Mouse (Mus musculus): ENCODE data around the gene Fibcd1. TPM values are rescaled to one million over a fixed set of nuclear protein-coding genes. Genes with fewer than 3 reads are reported as not detected.

Gene Fibcd1
- polyA plus RNA-seq, 1 experiment from 2014 or later = 0.06 TPM

DNA sequence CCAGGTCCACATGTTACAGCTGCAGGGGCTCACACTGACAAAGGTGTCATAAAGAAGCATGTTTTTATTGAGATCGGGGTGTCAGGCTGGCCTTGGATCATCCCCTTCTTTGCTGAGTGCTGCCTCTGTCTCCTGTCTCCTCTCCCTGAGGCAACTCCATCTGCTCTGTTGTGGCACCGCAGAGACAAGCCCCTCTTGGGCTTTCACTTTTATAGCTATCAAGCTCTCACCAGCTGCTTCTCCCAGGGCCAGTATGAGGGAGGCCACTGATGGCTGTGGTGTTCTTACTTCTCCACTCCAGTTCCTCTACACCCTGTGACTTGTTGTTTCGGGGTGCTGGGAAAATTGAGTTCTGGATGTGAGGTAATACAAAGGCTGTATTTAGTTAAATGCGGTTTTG lies 76.7 kb downstream of the Fibcd1 start:
- Histone ChIP-seq H3K27ac (ENCODE audit: low read length) (peak overlapping the region; percentile 85), H3K9ac (ENCODE audit: low read length) (peak overlapping the region; percentile 54), H3K4me2 (ENCODE audit: low read depth, low read length) (peak overlapping the region; percentile 48), H3K9me3 (ENCODE audit: control insufficient read depth, low read length) (no peaks in the 10 kb centered on the region), H3K4me3 (ENCODE audit: low read length) (peak overlapping the region; percentile 18), H3K36me3 (ENCODE audit: control insufficient read depth, insufficient read depth, low read length) (no peaks in the 10 kb centered on the region), H3K4me1 (replicated peaks; ENCODE audit: control insufficient read depth, insufficient read depth, low read length) (peaks cover 73% of the 10 kb centered on the region), H3K27me3 (ENCODE audit: control insufficient read depth, insufficient read depth, low read depth, low read length) (no peaks in the 10 kb centered on the region)
- WGBS = 19% methylated on average over 4 of the region's 4 CpGs
- ATAC-seq (ENCODE audit: low read depth) = no peak

DNA sequence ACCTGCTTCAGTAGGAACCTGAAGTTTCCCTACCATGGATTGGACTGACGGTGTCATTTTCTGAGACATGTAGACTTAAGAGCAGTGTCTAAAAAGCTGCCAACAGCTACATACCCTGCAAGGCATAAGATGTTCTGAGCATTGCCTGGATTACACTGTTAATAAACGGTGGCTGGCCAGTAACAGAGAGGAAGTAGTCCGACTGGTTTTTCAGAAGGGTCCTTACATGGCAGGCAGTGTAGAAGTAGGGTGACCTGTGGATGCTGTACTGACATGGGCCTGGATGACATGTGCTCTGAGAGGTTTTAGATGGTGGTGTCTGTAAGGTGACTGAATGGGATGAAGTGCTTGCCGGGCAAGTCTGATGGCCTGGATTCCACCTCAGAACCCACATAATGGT lies 78.0 kb downstream of the Fibcd1 start:
- Histone ChIP-seq H3K4me2 (ENCODE audit: low read depth, low read length) (no peak overlapping the region), H3K27ac (ENCODE audit: low read length) (peak overlapping the region; percentile 54), H3K27me3 (ENCODE audit: control insufficient read depth, insufficient read depth, low read depth, low read length) (no peaks in the 10 kb centered on the region), H3K4me1 (replicated peaks; ENCODE audit: control insufficient read depth, insufficient read depth, low read length) (peaks cover 85% of the 10 kb centered on the region), H3K9ac (ENCODE audit: low read length) (0 out of 2 replicates have a peak overlapping the region, but pooled peaks have one; percentile 22), H3K4me3 (ENCODE audit: low read length) (no peak overlapping the region), H3K9me3 (ENCODE audit: control insufficient read depth, low read length) (no peaks in the 10 kb centered on the region), H3K36me3 (ENCODE audit: control insufficient read depth, insufficient read depth, low read length) (no peaks in the 10 kb centered on the region)
- WGBS = 44% methylated on average over 4 of the region's 4 CpGs
- ATAC-seq (ENCODE audit: low read depth) = peak; percentile 15; the same call in 1 of the 2 replicates

DNA sequence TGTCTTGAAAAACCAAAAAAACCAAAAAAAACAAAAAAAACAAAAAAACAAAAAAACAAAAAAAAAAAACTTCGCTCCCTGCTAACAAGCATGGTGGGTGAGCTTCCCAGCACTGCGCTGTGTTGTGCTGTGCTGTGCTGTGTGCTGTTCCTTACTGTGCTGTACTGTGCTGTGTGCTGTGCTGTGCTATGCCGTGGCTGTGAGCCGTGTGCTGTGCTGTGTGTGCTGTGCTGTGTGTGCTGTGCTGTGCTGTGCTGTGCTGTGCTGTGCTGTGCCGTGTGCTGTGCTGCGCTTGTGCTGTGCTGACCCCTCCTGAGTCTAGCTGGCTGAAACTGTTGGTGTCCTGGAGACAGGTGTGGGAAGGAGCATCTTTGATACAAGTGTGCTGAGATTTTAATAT lies 78.7 kb downstream of the Fibcd1 start:
- Histone ChIP-seq H3K27ac (ENCODE audit: low read length) (peak overlapping the region; percentile 54; the same call in 1 of the 2 replicates), H3K4me1 (replicated peaks; ENCODE audit: control insufficient read depth, insufficient read depth, low read length) (peaks cover 87% of the 10 kb centered on the region), H3K4me3 (ENCODE audit: low read length) (no peak overlapping the region), H3K9ac (ENCODE audit: low read length) (no peak overlapping the region), H3K36me3 (ENCODE audit: control insufficient read depth, insufficient read depth, low read length) (no peaks in the 10 kb centered on the region), H3K27me3 (ENCODE audit: control insufficient read depth, insufficient read depth, low read depth, low read length) (no peaks in the 10 kb centered on the region), H3K4me2 (ENCODE audit: low read depth, low read length) (no peak overlapping the region), H3K9me3 (ENCODE audit: control insufficient read depth, low read length) (no peaks in the 10 kb centered on the region)
- ATAC-seq (ENCODE audit: low read depth) = no peak
- 87% methylated on average over 6 of the region's 6 CpGs for WGBS

Other genes starting within 250 kb of the Fibcd1 start
- gene Prdm12, start 206.0 kb downstream of the Fibcd1 start, polyA plus RNA-seq (2015; fragmentation: Nextera tagmentation; extraction: Ambion mirVana) = not detected in 2 replicates
- gene Exosc2, start 175.3 kb downstream of the Fibcd1 start, polyA plus RNA-seq (2015; fragmentation: Nextera tagmentation; extraction: Ambion mirVana) = 55.1 and 56.5 TPM in 2 replicates
- gene Abl1, start 157.6 kb downstream of the Fibcd1 start, polyA plus RNA-seq (2015; fragmentation: Nextera tagmentation; extraction: Ambion mirVana) = 37.6 and 39.1 TPM in 2 replicates
- 0.10 TPM in 1 of 2 replicates, not detected in the other for gene Qrfp, start 35.4 kb downstream of the Fibcd1 start, polyA plus RNA-seq (2015; fragmentation: Nextera tagmentation; extraction: Ambion mirVana)
- 1.7 and 2.0 TPM in 2 replicates for gene Lamc3, start 41.3 kb upstream of the Fibcd1 start, polyA plus RNA-seq (2015; fragmentation: Nextera tagmentation; extraction: Ambion mirVana)
- gene Aif1l, start 104.1 kb upstream of the Fibcd1 start, polyA plus RNA-seq (2015; fragmentation: Nextera tagmentation; extraction: Ambion mirVana) = 34.1 and 34.7 TPM in 2 replicates
- gene Nup214, start 128.4 kb upstream of the Fibcd1 start, polyA plus RNA-seq (2015; fragmentation: Nextera tagmentation; extraction: Ambion mirVana) = 86.6 and 92.3 TPM in 2 replicates
- 4.3 and 4.4 TPM in 2 replicates for gene Fam78a, start 238.9 kb upstream of the Fibcd1 start, polyA plus RNA-seq (2015; fragmentation: Nextera tagmentation; extraction: Ambion mirVana)
- 3.6 and 3.9 TPM in 2 replicates for gene Plpp7, start 249.5 kb upstream of the Fibcd1 start, polyA plus RNA-seq (2015; fragmentation: Nextera tagmentation; extraction: Ambion mirVana)

All from lung, embryonic 16.5 days (tissue).